Mouse (Mus musculus): ENCODE data around the gene Capzb.

Capzb gene

DNA sequence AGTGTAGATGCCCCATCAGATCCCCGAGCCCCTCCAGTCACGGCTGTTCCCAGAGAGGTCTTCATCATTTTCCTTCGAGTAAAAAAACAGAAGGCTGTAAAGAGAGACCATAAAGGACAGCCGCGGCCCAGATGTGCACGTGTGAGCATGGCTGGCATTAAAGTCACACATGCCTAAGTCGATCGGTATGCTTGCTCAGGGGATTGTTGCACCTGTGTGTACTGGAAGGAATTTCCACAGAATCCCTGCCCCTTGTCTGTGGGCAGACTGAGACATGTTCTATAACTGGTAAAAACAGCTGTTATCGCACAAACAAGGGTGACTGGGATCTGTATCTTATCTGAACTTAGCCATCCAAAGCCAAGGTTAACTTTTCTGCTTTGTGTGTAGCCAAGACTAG is 78.9 kb downstream of the Capzb start:
- no peak for DNase-seq

DNA sequence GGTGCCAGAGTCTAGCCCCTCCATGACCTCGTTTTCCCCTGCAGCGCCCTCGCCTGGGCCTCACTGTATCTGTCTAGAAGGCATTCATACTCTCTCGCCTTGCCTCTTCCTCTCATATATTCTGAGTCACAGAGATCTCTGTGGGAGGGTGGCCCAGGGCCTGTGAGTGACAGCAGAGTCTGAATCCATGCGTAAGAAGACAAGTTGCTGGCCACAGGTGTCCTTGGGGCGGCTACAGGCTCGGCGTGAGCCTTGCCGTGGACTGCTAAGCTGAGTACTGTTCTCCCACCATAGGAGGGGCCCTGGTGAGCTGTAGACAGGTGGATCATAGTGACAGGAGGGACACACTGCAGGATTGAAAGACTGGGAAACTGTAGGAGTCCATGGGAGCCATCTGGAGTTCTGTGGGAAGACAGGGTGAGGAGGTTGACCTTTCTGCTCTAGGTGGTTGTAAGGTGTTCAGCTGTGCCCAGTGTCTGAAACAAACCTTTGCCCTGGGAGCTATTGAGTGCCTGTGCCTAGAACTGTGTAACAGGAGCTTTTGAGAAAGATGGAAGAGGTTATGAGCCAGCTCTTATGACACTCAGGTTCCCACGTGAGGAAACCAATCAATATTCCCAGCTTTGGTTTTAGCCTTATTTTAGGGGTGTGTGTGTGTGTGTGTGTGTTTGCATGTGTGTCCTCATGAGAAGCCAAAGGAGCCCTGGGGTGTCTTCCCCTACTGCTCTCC is 80.4 kb downstream of the Capzb start:
- no peak for DNase-seq

DNA sequence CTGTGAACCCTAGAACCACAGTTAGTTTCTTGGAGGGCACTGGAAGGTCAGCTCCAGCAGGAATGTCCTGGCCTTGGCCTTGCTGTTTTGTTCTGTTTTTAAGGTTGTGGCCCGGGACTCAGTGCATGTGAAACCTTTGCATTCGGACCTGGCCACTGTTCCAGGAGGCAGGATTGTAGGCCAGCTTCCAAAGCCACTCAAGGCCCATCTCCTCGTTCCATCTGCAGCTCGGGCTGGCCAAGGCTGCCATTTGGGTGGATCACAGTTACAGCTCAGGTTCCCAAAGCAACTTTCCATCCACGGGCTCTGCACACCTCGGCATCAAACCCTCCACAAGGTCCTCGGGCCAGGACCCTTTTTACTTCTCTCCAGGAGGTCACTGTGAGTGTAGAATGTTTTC is 81.9 kb downstream of the Capzb start:
- DNase-seq: no peak

DNA sequence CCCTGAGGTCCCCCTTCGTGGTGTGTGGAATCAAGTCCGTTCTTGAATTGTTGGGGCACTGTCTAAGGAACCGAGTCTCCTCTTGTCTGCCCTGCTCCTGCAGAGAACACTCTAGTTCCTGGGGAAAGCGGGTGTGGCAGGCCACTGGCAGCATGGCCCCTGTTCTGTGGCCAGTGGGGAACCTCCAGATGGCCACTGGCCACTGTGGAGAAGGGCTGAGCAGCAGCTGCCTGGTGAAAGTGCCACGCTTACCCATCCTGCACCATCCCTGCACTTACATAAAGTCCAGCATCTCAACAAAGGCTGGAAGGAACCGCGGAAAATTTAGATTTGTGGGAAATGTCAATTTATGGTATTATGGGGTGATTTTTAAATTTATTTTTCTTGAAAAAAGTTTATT is 83.7 kb downstream of the Capzb start:
- no peak for DNase-seq

- DNase-seq: no peak
Observed at GRCm38 (mm10) chr4:139280530-139280929, 87.8 kb downstream of the Capzb start.

DNA sequence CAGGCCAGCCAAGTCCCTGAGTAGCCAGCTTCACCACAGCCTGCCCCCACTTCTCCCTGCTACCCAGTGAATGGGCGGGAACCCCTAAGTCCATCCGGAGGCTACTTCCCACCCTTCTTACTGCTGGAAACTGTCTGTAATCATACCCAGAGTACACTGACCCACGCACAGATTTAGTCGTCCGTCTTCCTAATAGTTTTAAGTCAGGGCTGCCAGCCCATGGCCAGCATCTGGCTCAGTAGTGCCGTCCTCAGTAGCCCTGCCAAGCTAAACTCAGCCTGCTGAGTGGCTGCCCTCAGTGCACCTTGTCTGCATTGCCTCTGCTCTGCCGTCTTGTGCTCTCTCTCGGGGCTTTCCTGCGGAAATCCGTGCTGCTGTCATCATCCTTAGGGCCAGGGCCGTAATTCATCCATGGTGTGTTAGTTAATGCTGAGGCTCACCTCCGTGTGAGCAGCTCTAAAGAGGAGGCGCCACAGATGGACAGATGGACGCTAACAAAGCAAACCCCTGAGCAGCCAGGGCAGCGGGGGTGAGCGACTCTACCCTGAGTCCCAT is 89.2 kb downstream of the Capzb start:
- DNase-seq: no peak

DNA sequence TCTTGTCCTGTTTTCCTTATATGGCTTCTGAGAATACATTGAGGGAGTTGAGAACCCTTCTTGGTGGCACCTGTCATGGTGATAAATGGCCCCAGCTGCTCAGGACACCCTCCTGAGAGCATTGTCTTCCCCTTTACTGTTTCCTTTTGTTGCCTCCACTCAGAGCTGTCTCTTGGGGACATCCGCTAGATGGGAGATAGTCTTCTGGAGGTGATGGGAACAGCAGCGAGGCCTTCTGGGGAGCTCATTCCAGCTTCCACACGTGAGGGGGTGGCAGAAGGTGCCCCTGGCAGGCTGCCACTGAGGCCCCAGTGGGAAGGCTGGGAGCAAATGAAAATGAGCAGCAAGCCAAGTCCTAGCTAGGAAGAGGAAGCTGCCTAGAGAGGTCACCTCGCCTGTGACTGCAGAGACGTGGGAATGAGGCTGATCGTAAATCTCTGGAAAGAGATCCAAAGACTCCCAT is 90.3 kb downstream of the Capzb start:
- no peak for DNase-seq

- no peak for DNase-seq
Observed at GRCm38 (mm10) chr4:139284877-139285276, 92.2 kb downstream of the Capzb start.

- no peak for DNase-seq
Observed at GRCm38 (mm10) chr4:139286234-139286633, 93.5 kb downstream of the Capzb start.

- DNase-seq: peak; percentile 57 to 81
Observed at GRCm38 (mm10) chr4:139287122-139287863, 94.6 kb downstream of the Capzb start.

DNA sequence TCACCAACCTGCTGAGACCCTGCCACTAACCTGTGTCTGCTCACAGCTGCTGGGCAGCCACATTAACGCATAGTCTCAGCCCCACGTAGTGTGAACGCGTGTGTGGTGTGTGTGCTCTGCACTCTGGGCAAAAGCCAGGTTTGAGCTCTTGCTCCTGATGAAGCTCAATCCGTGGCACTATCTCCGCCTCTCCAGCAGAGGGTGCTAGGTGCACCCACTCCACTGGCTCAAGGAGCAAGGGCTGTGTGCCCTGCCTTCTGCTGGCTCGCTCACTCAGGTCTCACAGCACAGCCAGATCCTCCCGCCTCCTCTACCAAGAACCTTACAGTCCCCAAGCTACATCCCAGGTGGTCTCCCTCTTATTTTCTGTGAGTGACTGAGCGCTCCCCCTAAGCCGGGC is 96.3 kb downstream of the Capzb start:
- peak in 1 of 2 experiments; percentile 29 for DNase-seq

GRCm38 (mm10) chr4:139291099-139291498 is 98.4 kb downstream of the Capzb start:
- no peak for DNase-seq

DNA sequence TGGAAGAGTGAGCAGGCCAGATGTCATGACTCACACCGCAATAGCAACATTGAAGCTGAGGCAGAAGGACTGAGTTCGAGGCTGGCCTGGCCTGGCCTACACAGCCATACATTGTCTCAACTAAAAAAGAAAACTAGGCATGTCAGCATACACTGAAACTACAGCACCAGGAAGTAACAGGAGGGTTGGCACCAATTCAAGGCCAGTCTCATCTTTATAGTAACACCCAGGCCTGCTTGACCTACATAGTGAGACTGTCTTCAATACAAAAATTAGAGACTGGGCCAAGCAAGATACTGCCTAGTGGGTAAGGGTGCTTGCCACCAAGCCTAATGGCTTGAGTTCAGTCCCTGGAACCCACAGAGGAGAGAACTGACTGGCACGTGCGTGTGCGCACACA is 99.3 kb downstream of the Capzb start:
- no peak for DNase-seq

DNA sequence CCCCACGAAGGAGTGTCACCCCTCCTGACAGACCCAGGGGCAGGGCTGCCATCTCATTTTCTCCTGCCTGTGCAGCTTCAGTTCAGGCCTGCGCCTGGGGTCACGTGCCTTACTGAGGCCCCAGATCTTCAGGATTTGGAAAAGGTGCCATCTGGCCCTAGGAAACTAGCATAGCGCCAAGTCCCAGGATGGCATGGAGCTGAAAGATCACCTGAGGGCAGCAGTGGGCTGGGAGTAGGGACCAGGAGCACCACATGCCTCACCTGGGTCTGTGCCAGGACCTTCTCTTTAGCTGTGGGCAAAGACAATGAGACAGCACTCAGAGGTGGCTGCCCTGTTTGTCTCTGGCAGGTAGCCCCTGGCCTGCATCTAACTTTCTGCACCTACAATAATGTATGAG is 104.9 kb downstream of the Capzb start:
- no peak for DNase-seq

- DNase-seq: no peak
Observed at GRCm38 (mm10) chr4:139298671-139299366, 106.1 kb downstream of the Capzb start.

DNA sequence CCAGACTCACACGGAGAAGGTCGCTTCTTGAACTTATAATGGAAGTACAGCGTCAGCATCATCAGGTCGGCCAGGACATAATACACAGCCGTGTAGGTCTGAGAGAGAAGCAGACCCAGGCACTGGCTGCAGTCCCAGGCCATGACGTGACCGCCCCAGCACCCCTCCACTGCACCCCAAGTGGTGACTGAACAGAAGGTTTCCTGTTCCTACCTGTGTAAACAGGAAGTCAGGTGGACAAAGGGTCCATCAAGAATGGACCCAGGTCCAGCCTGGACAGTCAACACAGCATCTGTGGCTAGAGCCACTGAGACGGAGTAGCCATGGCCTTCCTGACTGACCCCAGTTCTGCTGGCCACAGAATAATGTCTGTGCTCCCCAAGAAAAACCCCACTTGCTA is 109.1 kb downstream of the Capzb start:
- DNase-seq: no peak

GRCm38 (mm10) chr4:139302241-139302640 is 109.5 kb downstream of the Capzb start:
- no peak for DNase-seq

DNA sequence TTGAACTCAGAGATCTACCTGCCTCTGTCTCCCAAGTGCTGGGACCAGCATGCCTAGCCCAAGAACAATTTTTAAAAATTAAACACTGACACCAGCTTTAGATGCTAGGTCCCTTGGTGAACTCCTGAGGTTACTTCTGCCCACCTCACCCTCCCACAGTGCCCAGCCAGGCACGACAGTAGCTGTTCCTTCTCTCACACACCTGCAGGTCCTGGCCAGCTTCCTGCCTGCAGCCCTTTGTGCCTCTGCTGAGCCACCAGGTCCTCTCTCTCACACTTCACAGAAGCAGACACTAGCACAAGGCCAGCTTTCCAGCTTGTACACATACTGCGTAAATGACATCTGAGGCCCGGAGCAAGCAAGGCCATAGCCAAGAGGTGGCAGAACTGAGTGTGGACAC is 112.8 kb downstream of the Capzb start:
- DNase-seq: peak; percentile 39 to 59

DNA sequence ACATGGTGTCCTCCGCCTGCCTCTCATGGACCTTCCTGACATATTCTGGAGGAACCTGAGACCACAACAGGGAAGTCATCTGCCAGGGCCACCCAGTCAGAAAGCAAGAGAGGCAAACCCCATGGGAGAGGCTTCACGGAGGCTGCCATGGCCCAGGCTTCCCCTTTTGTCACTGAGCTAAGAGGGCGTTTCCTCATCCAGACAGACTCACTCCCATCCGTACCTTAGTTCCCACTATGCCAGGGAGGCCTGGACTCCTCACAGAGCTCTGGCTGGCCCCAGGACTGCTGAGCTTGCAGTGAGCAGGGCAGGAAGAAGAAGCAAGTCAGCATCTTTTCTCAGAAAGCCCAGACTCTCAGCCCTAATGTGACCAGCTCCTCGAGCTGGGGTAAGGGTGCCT is 115.2 kb downstream of the Capzb start:
- peak; percentile 47 to 64 for DNase-seq

DNA sequence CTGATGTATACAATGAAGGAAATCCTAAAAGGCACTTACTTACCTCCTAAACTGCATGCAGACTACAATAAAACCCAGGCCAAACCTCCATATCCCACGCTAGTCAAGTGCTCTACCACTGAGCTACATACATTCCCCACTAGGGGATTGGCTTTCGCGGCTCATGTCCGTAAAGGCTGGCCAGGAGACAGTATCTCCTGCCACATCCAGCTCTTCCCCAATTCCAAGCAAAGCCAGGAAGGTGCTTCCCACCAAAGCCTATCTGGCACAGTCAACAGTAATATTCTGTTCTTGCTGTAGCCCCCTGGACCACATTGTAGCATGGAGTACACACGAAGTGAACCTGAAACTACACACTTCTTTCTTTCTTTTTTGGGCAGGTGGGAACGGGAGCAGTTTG is 117.0 kb downstream of the Capzb start:
- no peak for DNase-seq

DNA sequence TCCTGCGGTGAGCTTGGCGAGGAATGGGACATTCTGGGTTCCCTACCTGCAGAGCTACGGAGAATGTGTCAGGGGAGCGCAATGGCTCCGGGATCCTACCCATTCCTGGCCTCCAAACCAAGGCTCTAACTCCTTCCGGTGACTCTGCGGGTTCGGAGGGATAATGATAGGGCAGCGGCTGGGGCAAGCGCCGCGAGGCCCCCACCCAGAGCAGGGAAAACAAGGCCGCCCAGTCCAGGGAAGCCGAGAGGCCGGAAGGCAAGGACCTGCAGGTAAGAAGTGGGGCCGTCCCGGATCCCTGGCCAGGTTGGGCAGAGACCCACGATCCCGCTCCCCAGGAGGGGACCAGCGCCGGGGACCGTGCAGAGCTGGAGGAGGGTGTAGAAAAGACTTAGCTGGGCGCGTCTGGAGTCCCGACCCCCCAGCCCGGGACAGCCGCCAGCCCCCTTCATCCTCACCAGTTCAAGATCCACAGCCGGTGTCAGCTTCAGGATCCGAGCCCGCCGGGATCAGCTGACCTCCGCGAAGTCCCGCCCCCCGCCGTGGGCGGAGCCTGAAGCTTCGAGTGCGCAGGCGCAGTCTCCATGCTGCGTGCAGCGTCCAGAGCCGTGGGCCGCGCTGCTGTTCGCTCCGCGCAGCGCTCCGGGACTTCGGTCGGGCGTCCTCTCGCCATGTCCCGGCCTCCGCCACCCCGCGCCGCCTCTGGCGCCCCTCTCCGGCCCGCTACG is 117.6 kb downstream of the Capzb start, which contains the start of the genes Pqlc2 and Akr7a5:
Gene Pqlc2, minus strand, starts transcription at position 538 of the 728 bp plus-strand sequence.
Gene Akr7a5, plus strand, starts transcription at position 574 of the 728 bp plus-strand sequence.
- peak; percentile 95 to 100 for DNase-seq

DNA sequence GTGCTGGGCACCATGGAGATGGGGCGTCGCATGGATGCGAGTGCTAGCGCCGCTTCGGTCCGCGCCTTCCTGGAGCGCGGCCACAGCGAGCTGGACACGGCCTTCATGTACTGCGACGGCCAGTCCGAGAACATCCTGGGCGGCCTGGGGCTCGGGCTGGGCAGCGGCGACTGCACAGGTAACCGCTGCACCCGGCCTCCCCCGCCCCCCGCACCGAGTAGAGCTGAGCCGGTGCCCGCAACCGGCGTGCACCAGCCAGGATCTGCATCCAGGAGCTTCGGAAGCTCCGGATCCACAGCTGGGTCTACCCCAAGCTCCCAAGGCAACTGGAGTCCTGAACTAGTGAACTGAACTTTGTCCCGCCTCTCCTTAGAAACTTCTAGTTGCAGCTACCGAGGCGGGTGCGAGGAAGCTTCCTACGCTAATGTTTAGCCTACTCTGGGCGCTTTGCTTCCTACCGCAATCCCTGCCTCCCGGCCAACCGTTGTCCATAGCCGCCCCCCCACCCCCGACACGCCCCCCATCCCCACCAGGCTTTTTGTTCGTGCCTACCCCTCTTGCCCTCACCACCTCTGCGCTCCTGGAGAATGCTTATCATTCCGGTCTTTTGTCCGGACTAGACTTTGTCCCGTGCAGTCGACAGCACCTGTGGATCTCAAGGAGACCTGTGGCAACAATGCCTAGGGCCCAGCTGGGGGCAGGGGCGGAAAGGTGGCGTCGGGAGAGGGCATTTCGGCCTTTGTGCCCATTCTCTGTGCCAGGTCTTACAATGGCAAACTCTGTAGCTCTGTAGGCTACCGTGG is 118.4 kb downstream of the Capzb start:
- DNase-seq: no peak

All from spleen, adult 18-20 months (tissue).